Mouse (Mus musculus) thymus, adult 2 months (tissue): ENCODE data around the gene Prr5. TPM values are rescaled to one million over a fixed set of nuclear protein-coding genes. Genes with fewer than 3 reads are reported as not detected.

Experiments used
- DNase-seq: peaks from one replicate; pipeline ENCODE4 v3.0.0; 2021
- H3K27ac ChIP-seq: fragments of 200-500 bp; 2 replicates; pipeline ENCODE4 v1.5.1; 2012; ENCODE audit warnings: low read length, control low read depth; ENCODE audit not compliant: control insufficient read depth, insufficient read depth
- H3K27me3 ChIP-seq: fragments of 200-500 bp; 2 replicates; pipeline ENCODE4 v1.6.1; 2012; ENCODE audit warnings: mild to moderate bottlenecking, low read length, moderate library complexity, mixed read lengths; ENCODE audit not compliant: control insufficient read depth, insufficient read depth
- H3K36me3 ChIP-seq: fragments of 200-500 bp; 2 replicates; pipeline ENCODE4 v1.6.1; 2012; ENCODE audit warnings: mild to moderate bottlenecking, low read length, moderate library complexity; ENCODE audit not compliant: control insufficient read depth, insufficient read depth
- H3K4me1 ChIP-seq: fragments of 200-500 bp; replicated peaks from 2 replicates; pipeline ENCODE4 v1.6.1; 2012; ENCODE audit warnings: low read length; ENCODE audit not compliant: control insufficient read depth, insufficient read depth
- H3K4me3 ChIP-seq: fragments of 200-500 bp; 2 replicates; pipeline ENCODE4 v1.5.1; 2012; ENCODE audit warnings: mild to moderate bottlenecking, low read length, control low read depth, moderate library complexity; ENCODE audit not compliant: control insufficient read depth, insufficient read depth
- CTCF ChIP-seq: fragments of 200-500 bp; IDR thresholded peaks from 2 replicates; pipeline ENCODE4 v1.5.1; 2012; ENCODE audit warnings: mild to moderate bottlenecking, control low read depth, low read length, moderate library complexity, borderline replicate concordance; ENCODE audit not compliant: control insufficient read depth, poor library complexity, insufficient read depth; ENCODE audit errors: extremely low read depth
- POLR2A ChIP-seq: fragments of 200-500 bp; IDR thresholded peaks from 2 replicates; pipeline ENCODE4 v1.6.1; 2012; ENCODE audit warnings: mild to moderate bottlenecking, low read length, control low read depth, moderate library complexity; ENCODE audit not compliant: control insufficient read depth, poor library complexity, insufficient read depth; ENCODE audit errors: extremely low read depth
- WGBS: fragments of 180-500 bp; shearing (Covaris S2); methylation state at CpG from one replicate; pipeline ENCODE4 v1.1.7; 2018; 5-methylcytosine and 5-hydroxymethylcytosine counted together
- polyA plus RNA-seq: library from polyadenylated mRNA; depleted of rRNA; stranded (reverse); fragments of >200 nt; gene quantifications from 2 replicates; pipeline ENCODE4 v1.2.3, GENCODE M21; 2012

Gene Prr5
- polyA plus RNA-seq, 1 experiment = 9.0 TPM

DNA sequence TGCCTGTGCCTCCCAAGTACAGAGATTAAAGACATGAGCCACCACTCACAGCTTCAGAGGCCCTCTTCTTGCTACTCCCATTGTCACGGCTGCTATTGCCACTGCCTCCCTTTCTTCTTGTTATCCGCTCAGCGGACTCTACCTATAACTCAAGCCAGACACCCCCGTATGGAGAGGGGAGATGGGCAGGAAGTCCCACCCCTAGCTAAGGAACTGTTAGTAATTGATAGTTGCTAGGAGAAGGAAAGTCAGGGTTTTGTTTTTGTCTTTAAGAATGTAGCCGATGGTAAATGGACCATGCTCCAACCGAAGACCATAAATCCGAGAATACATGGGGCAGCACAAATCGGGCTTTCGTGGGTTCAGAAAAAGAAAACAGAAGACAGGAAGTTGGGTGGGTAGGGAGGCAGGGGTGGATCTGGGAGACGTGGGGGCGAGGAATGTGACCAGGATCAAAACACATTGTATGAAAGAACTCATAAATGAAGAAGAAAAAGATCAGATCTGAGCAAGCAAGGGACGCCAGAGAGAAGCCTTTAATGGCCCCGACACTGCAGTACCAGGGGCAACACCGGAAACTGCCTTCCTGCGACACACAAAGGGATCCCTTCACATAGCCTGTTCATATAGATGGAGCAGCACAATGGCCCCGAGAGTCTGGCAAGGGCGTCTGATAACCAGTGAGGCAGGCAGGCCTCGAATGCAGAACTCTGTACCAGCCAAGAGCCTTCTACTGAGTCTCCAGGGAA lies 62.4 kb downstream of the Prr5 start:
- TF ChIP-seq CTCF (no peak), POLR2A (no peak)
- Histone ChIP-seq H3K4me3 (no peak overlapping the region), H3K27ac (no peak overlapping the region), H3K36me3 (no peaks in the 10 kb centered on the region), H3K27me3 (no peaks in the 10 kb centered on the region), H3K4me1 (no peaks in the 10 kb centered on the region)
- 73% methylated on average over 18 of the region's 18 CpGs for WGBS
- no peak for DNase-seq

DNA sequence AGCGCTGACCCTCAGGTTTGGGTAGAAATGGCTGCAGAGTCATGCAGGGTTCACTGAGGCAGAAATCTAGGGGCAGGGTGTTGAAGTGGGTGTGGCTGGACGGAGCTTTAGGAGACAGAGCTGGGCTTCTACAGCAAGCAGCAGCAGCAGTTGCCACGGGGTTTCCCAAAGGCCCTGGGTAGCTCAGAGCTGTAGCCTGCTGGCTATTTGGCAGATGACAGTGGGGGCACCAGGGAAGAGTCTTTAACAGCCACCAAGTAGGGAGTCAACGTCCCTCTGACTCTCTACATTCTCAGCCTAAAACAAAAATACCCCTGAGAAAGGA lies 63.0 kb downstream of the Prr5 start:
- no peak for DNase-seq
- Histone ChIP-seq H3K4me1 (no peaks in the 10 kb centered on the region), H3K27me3 (no peaks in the 10 kb centered on the region), H3K27ac (no peak overlapping the region), H3K4me3 (no peak overlapping the region), H3K36me3 (no peaks in the 10 kb centered on the region)
- 87% methylated on average over 4 of the region's 4 CpGs for WGBS
- TF ChIP-seq CTCF (no peak), POLR2A (no peak)

DNA sequence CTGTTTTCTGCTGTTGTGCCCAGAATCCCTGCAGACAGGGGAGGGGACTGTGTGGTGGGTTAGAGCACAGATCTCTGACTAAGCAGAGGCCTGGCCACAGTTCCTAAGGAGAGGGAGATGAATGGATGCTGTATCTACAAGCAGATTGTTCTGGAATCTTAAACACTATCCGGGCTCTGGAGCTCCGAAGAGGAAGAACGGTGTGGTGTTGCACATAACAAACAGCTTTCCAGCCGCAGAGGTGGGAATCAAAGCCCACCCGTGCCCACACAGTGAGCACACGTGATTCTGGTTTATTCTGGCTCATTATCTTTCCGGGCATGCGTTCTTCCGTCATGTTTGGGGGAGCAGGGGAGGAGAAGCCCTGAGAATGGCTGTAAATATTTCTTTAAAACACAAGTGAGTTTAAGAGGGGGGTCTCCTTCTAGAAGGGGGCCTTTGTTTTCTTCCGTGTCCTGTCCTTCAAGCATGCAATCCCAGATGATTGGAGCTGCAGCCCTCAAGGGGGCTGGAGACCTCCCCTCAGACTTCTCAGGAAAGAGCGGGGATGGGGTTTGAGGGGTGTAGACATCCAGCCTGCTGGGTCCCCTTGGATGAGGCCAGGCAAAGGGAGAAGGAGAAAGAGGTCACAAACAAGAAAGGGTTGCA lies 67.0 kb downstream of the Prr5 start:
- WGBS = 93% methylated on average over 11 of the region's 11 CpGs
- no peak overlapping the region for H3K4me3 ChIP-seq

DNA sequence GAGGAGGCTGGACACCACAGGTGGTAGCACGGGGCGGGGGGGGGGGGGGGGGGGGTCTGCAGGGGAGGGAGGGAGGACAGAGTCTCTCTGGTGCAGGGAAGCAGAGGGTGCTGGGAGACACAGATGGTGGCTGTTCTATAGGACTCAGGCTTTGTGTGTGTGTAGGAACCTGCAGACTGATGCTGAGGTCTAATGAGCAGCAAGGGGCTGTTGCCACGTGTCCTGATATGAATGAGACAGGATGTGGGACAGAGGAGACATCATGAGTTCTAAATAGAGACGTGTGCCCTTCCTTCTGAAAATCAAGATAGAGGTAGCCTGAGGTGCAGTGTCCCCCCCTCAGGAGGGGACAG lies 67.5 kb downstream of the Prr5 start:
- 34% methylated on average over 4 of the region's 4 CpGs for WGBS

More for the DNA sequence above, 67.0 kb downstream of the Prr5 start:
- H3K36me3 ChIP-seq = no peaks in the 10 kb centered on the region
- H3K27ac ChIP-seq = no peak overlapping the region
- no peaks in the 10 kb centered on the region for H3K4me1 ChIP-seq
- DNase-seq = no peak
- no peaks in the 10 kb centered on the region for H3K27me3 ChIP-seq
- TF ChIP-seq POLR2A (no peak), CTCF (no peak)

DNA sequence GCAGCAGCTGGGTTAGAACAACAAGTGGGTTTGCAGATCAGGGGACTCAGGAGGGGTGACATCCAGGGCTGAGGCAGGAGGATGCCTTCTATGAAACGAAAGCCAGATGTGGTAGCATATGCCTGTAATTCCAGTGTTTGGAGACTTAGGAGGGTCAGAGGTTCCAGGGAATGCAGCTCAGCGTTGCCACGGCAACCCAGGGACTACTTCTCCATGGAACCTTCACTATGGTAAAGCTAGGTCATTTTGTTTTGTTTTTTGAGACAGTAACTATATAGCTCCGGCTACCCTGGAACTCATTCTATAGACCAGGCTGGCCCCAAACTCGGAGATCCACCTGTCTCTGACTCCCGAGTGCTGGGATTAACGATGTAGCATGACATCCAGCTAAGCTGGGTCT lies 68.8 kb downstream of the Prr5 start:
- no peaks in the 10 kb centered on the region for H3K27me3 ChIP-seq
- H3K4me3 ChIP-seq = no peak overlapping the region
- no peak for DNase-seq
- TF ChIP-seq CTCF (no peak), POLR2A (no peak)
- WGBS = 94% methylated on average over 7 of the region's 7 CpGs
- no peak overlapping the region for H3K27ac ChIP-seq
- H3K36me3 ChIP-seq = no peaks in the 10 kb centered on the region
- H3K4me1 ChIP-seq = no peaks in the 10 kb centered on the region

More for the DNA sequence above, 67.5 kb downstream of the Prr5 start:
- no peak overlapping the region for H3K4me3 ChIP-seq
- TF ChIP-seq POLR2A (no peak), CTCF (no peak)
- H3K36me3 ChIP-seq = no peaks in the 10 kb centered on the region
- H3K27ac ChIP-seq = no peak overlapping the region
- H3K27me3 ChIP-seq = no peaks in the 10 kb centered on the region
- no peak for DNase-seq
- no peaks in the 10 kb centered on the region for H3K4me1 ChIP-seq

DNA sequence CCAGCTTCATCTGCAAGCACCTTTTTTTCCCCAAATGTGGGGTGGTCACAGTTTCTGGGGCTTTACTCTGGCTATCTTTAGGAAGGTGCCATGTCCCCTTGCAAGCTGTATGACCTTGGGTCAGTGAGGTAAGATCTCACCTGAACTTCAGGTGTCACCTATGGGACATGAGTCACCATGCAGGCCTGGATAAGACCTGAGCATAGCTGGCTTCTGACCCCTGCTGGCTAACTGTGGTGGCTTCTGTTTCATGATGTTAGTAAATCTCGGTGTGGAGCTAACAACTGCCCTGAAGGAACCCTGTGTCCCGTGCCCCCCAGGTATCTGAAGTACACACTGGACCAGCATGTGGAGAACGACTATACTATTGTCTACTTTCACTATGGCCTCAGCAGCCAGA lies 72.2 kb downstream of the Prr5 start:
- H3K4me1 ChIP-seq = no peaks in the 10 kb centered on the region
- H3K27me3 ChIP-seq = no peaks in the 10 kb centered on the region
- no peak for DNase-seq
- no peak overlapping the region for H3K4me3 ChIP-seq
- TF ChIP-seq CTCF (no peak), POLR2A (no peak)
- no peak overlapping the region for H3K27ac ChIP-seq
- H3K36me3 ChIP-seq = no peaks in the 10 kb centered on the region
- 73% methylated on average over 3 of the region's 3 CpGs for WGBS
